Mouse (Mus musculus): ENCODE results near the gene Cabp2. TPM values are rescaled to one million over a fixed set of nuclear protein-coding genes. Genes with fewer than 3 reads are reported as not detected.
"Not testable (repeated sequence)": the region's sequence is repeated elsewhere in the genome, so short reads cannot be mapped to it uniquely, and the experiment has no call there.

The Cabp2 gene
- polyA plus RNA-seq, 1 experiment = not detected

DNA sequence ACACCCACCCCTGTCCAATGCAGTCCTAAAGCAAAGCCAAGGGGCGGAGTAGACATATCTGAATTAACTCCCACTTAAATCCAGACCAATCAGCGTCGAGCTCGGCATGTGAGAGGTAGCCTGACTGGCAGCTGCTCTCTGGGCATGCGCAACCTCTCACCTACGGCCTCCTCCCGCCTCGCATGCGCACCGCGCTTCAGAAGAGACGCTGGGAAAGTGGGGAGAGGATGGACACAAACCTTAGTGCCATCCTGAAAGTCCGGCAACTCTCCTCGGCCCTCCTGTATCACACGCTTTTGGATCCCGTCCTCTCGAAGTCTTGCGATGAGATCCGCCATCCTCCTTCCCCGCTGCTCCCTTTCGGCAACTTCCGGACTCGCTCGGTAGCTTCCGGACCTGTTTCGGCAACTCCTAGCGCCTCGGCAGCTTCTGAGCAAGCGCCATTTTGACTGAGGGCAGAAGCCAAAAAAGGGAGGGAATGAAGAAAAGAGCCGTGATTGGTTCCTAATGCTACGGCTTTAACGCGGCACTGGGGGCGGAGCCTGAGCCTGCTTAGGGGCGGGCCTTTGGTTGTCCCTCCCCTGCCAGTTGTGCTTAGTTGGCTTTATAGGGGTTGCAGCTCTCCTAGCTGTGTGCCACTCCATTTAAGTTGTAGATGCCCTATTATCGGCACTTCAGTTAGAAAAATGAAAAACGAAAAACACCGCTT is 39.9 kb downstream of the Cabp2 start:
- H3K79me2 ChIP-seq (ENCODE audit: control insufficient read depth, insufficient read depth) = peaks cover 41% of the 10 kb centered on the region
- H3K4me3 ChIP-seq (ENCODE audit: insufficient read depth, poor library complexity, severe bottlenecking) = peak overlapping the region; percentile 41
- H3ac ChIP-seq (ENCODE audit: control insufficient read depth, insufficient read length, low read depth) = peak overlapping the region; percentile 68
- H3K27me3 ChIP-seq (ENCODE audit: control insufficient read depth, insufficient read depth, insufficient read length) = no peaks in the 10 kb centered on the region
- TF ChIP-seq CEBPB (IDR thresholded peaks at IDR 0.05; ENCODE audit: low read depth) = no peak
- no peak for TF ChIP-seq CTCF (IDR thresholded peaks at IDR 0.05; ENCODE audit: control insufficient read depth, insufficient read depth, insufficient read length)
- peak; percentile 100 for TF ChIP-seq MAX (IDR thresholded peaks at IDR 0.05)
- TF ChIP-seq FOSL1 (IDR thresholded peaks at IDR 0.05; ENCODE audit: insufficient read depth, low read length, poor library complexity, severe bottlenecking) = no peak
- H3K36me3 ChIP-seq (ENCODE audit: control insufficient read depth, insufficient read depth) = peaks cover 10% of the 10 kb centered on the region
- peaks cover 12% of the 10 kb centered on the region for H3K79me3 ChIP-seq (ENCODE audit: low read depth)

DNA sequence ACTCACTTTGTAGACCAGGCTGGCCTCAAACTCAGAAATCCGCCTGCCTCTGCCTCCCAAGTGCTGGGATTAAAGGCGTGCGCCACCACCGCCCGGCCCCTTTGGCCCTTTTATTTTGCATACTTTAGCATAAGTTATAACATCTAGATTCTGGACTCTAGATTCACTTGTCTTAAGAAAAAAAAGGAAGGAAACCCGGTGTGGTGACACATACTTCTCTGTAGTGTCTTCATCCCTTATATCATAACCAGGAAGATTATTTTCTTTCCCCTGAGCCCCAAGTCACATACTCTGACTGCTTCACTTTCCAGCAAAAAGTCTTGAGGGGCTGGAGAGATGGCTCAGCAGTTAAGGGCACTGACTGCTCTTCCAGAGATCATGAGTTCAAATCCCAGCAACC is 40.5 kb downstream of the Cabp2 start:
- H3K4me3 ChIP-seq (ENCODE audit: insufficient read depth, poor library complexity, severe bottlenecking) = not testable (repeated sequence)
- peaks cover 15% of the 10 kb centered on the region for H3K79me3 ChIP-seq (ENCODE audit: low read depth)

DNA sequence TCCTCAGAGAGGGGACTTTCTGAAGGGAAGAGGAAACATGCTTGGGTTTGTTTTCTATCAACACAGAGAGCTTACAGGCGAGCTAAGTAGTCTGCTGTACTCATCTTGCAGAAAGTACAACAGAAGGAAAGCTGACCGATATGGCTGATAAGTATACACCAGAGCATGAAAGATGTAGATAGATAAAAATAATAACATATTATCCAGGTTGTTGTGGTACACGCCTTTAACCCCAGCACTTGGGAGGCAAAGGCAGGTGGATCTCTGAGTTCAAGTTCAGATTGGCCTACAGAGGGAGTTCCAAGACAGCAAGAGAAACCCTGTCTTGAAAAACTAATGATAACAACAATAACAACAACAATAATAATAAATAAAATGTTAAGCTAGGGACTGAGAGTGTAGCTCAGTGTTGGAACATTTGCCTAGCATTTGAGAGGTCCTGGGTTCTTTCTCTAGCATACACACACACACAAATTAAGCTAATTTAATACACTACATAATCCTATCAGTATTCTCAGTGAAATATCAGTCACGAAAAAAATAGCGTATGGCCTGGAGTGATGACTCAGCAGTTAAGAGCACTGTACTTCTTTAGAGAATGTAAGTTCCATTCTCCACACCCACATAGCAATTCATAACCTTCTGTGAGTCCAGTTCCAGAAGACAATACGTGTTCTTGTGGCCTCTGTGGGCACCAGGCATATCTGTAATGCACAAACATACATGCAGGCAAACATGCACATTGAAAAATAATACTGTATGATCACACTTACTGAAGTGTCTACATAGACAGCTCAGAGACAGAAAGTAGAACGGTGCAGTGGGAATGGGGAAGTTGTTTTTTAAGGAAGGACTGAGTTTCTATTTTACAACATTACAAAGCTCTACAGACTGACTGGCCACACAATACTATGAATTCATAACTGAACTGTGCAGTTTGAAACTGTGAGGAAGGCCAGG is 41.3 kb downstream of the Cabp2 start:
- Histone ChIP-seq H3K4me3 (ENCODE audit: insufficient read depth, poor library complexity, severe bottlenecking) (no peak overlapping the region), H3K79me3 (ENCODE audit: low read depth) (peaks cover 15% of the 10 kb centered on the region), H3K79me2 (ENCODE audit: control insufficient read depth, insufficient read depth) (peaks cover 50% of the 10 kb centered on the region), H3ac (ENCODE audit: control insufficient read depth, insufficient read length, low read depth) (no peak overlapping the region), H3K36me3 (ENCODE audit: control insufficient read depth, insufficient read depth) (peaks cover 5% of the 10 kb centered on the region), H3K27me3 (ENCODE audit: control insufficient read depth, insufficient read depth, insufficient read length) (no peaks in the 10 kb centered on the region)
- no peak for TF ChIP-seq CTCF (IDR thresholded peaks at IDR 0.05; ENCODE audit: control insufficient read depth, insufficient read depth, insufficient read length)
- no peak for TF ChIP-seq MYOG (IDR thresholded peaks at IDR 0.05; ENCODE audit: control insufficient read depth, extremely low read depth, insufficient read length)

More for the DNA sequence above, 40.5 kb downstream of the Cabp2 start:
- H3ac ChIP-seq (ENCODE audit: control insufficient read depth, insufficient read length, low read depth); H3K36me3 ChIP-seq (ENCODE audit: control insufficient read depth, insufficient read depth); H3K27me3 ChIP-seq (ENCODE audit: control insufficient read depth, insufficient read depth, insufficient read length): not testable (repeated sequence)
- peaks cover 46% of the 10 kb centered on the region for H3K79me2 ChIP-seq (ENCODE audit: control insufficient read depth, insufficient read depth)

DNA sequence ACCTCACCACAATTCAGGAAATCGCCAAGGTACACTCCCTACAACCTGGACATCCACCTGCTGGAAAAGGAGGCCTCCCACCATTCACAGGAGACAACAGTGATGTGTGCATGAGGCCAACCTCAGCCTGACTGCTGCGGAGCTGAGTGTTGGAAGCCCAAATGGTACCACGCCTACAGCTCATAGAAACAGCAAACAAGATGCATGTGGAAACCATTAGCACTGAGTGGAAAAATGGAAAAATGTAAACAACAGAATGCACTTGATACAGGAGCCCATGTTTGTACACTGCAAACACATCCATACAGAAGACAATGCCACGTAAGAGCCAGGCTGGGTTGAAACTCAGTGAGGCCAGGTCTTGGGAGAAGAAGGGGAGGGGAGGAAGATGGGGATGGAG is 43.1 kb downstream of the Cabp2 start:
- peaks cover 10% of the 10 kb centered on the region for H3K36me3 ChIP-seq (ENCODE audit: control insufficient read depth, insufficient read depth)
- H3K27me3 ChIP-seq (ENCODE audit: control insufficient read depth, insufficient read depth, insufficient read length) = no peaks in the 10 kb centered on the region
- peaks cover 35% of the 10 kb centered on the region for H3K79me2 ChIP-seq (ENCODE audit: control insufficient read depth, insufficient read depth)
- H3K79me3 ChIP-seq (ENCODE audit: low read depth) = peaks cover 16% of the 10 kb centered on the region
- TF ChIP-seq CTCF (IDR thresholded peaks at IDR 0.05; ENCODE audit: control insufficient read depth, insufficient read depth, insufficient read length) (no peak), MAX (IDR thresholded peaks at IDR 0.05) (no peak), MYOD1 (IDR thresholded peaks at IDR 0.05; ENCODE audit: control insufficient read depth, insufficient read length, low read depth) (no peak), USF1 (IDR thresholded peaks at IDR 0.05; ENCODE audit: low read depth) (no peak), MYOG (IDR thresholded peaks at IDR 0.05; ENCODE audit: control insufficient read depth, extremely low read depth, insufficient read length) (no peak), CEBPB (IDR thresholded peaks at IDR 0.05; ENCODE audit: low read depth) (no peak), FOSL1 (IDR thresholded peaks at IDR 0.05; ENCODE audit: insufficient read depth, low read length, poor library complexity, severe bottlenecking) (no peak)
- no peak overlapping the region for H3K4me3 ChIP-seq (ENCODE audit: insufficient read depth, poor library complexity, severe bottlenecking)
- H3ac ChIP-seq (ENCODE audit: control insufficient read depth, insufficient read length, low read depth) = no peak overlapping the region

DNA sequence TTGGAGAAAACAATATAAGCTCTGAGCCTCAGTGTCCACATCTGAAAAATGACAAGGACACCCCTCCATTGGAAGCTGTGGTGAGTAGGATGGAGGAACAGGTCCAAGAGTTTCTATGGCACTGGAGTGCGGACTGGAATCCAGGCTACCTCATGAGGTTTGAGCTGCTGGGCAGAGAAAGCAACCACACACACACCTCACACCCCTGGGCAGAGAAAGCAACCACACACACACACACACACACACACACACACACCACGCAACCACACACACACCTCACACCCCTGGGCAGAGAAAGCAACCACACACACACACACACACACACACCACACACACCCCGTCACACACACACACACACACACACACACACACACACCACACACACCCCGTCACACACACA is 43.9 kb downstream of the Cabp2 start:
- not testable (repeated sequence) for H3K4me3 ChIP-seq (ENCODE audit: insufficient read depth, poor library complexity, severe bottlenecking)
- Histone ChIP-seq H3ac (ENCODE audit: control insufficient read depth, insufficient read length, low read depth) (peak overlapping the region; percentile 60), H3K79me3 (ENCODE audit: low read depth) (peaks cover 12% of the 10 kb centered on the region)

DNA sequence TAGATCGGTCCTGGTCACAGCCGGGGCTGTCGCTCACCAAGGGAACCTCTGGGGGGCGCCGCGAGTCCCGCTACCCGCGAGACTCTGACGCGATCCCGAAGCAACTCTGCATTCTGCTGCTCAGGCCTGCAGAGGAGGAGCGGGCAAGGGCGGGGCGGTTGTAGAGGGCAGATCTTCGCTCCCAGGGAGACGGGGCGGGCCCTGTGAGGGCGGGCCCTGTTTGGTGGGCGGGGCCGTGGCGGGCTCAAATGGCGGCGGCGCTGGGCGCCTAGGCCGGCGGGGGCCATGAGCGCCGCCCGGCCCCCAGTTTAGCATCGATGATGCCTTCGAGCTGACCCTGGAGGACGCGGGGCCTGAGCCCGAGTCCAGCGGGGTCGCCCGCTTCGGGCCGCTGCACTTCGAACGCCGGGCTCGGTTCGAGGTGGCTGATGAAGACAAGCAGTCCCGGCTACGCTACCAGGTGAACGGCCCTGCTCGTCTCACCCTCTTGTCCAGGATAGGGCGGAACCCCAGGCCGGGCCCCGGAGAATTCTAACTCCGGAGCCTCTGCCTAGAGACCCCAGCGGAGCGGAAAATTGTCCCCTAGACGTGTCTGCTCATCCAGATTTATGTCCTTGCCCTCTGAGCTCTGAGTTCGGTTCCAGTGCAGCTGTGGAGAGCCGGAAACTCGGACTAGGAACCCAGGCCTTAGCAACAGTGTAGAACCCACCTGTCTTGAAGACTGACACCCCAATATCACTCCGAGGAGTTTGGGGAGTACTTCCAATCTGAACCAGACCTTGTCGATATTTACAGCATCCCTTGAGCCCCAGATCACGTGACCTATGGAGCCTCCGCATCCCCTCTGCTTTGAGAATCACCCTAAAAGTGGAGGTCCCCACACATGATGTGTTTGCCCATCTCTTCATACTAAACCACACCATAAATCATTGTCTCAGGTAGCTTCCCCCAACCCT is 44.6 kb downstream of the Cabp2 start, which contains the start of gene Aip:
Gene Aip, minus strand, starts transcription at position 118 of the 956 bp plus-strand sequence.
- TF ChIP-seq MYOD1 (IDR thresholded peaks at IDR 0.05; ENCODE audit: control insufficient read depth, insufficient read length, low read depth) = no peak
- peak; percentile 74 for TF ChIP-seq CTCF (IDR thresholded peaks at IDR 0.05; ENCODE audit: control insufficient read depth, insufficient read depth, insufficient read length)
- no peak for TF ChIP-seq CEBPB (IDR thresholded peaks at IDR 0.05; ENCODE audit: low read depth)
- TF ChIP-seq USF1 (IDR thresholded peaks at IDR 0.05; ENCODE audit: low read depth) = peak; percentile 97
- no peak for TF ChIP-seq MYOG (IDR thresholded peaks at IDR 0.05; ENCODE audit: control insufficient read depth, extremely low read depth, insufficient read length)
- Histone ChIP-seq H3K79me2 (ENCODE audit: control insufficient read depth, insufficient read depth) (peaks cover 20% of the 10 kb centered on the region), H3K27me3 (ENCODE audit: control insufficient read depth, insufficient read depth, insufficient read length) (no peaks in the 10 kb centered on the region), H3K4me3 (ENCODE audit: insufficient read depth, poor library complexity, severe bottlenecking) (peak within 1 kb of the TSS; percentile 87), H3K36me3 (ENCODE audit: control insufficient read depth, insufficient read depth) (peaks cover 10% of the 10 kb centered on the region), H3ac (ENCODE audit: control insufficient read depth, insufficient read length, low read depth) (peak within 1 kb of the TSS; percentile 83), H3K79me3 (ENCODE audit: low read depth) (peaks cover 6% of the 10 kb centered on the region)

More for the DNA sequence above, 43.9 kb downstream of the Cabp2 start:
- peaks cover 10% of the 10 kb centered on the region for H3K36me3 ChIP-seq (ENCODE audit: control insufficient read depth, insufficient read depth)
- peaks cover 27% of the 10 kb centered on the region for H3K79me2 ChIP-seq (ENCODE audit: control insufficient read depth, insufficient read depth)
- H3K27me3 ChIP-seq (ENCODE audit: control insufficient read depth, insufficient read depth, insufficient read length) = not testable (repeated sequence)

All from C2C12 (cell line).